Mouse (Mus musculus) layer of hippocampus, adult 11-12 months (tissue): Measurements from ENCODE around the gene 4930555G01Rik.
"Not testable (repeated sequence)": the region's sequence is repeated elsewhere in the genome, so short reads cannot be mapped to it uniquely, and the experiment has no call there.

Experiments
- DNase-seq: peaks from one replicate; pipeline ENCODE4 v3.0.0; 2022; ENCODE audit warnings: low spot score

4930555G01Rik gene

GRCm38 (mm10) chr14:5050329-5050728, at the start of gene 4930555G01Rik:
TSS of gene 4930555G01Rik (plus strand) at chr14:5050629.
- not testable (repeated sequence) for DNase-seq

GRCm38 (mm10) chr14:5015591-5015990, 34.8 kb upstream of the 4930555G01Rik start, which contains the start of gene Gm3298:
TSS of gene Gm3298 (plus strand) at chr14:5015891.
- DNase-seq, result not testable (repeated sequence)

GRCm38 (mm10) chr14:5070611-5071490, 20.4 kb downstream of the 4930555G01Rik start, which contains the start of gene Gm8281:
TSS of gene Gm8281 (plus strand) at chr14:5071040.
- DNase-seq, result not testable (repeated sequence)
